Mouse (Mus musculus): ENCODE measurements around the gene Tecpr2. TPM values are rescaled to one million over a fixed set of nuclear protein-coding genes. Genes with fewer than 3 reads are reported as not detected.
A peak's percentile ranks its signal among the peaks of the same experiment; 100 is the strongest.

Tecpr2 gene
- polyA plus RNA-seq, 1 experiment from 2014 or later: 5.2 TPM

- 42% methylated on average over 6 of the region's 6 CpGs for WGBS
- H3K4me1 ChIP-seq (ENCODE audit: insufficient read depth): peaks cover 15% of the 10 kb centered on the region
- no peak for TF ChIP-seq CTCF (IDR thresholded peaks at IDR 0.05; ENCODE audit: low read depth)
- no peaks in the 10 kb centered on the region for H3K9me3 ChIP-seq (ENCODE audit: low read depth, low read length)
- no peak overlapping the region for H3K4me3 ChIP-seq (ENCODE audit: low read depth, low read length)
- H3K36me3 ChIP-seq (ENCODE audit: insufficient read depth): no peaks in the 10 kb centered on the region
- H3K27me3 ChIP-seq (ENCODE audit: insufficient read depth, low read length): no peaks in the 10 kb centered on the region
- DNase-seq (peak; percentile 33), ATAC-seq (ENCODE audit: insufficient read depth) (peak; percentile 28; the same call in 1 of the 2 replicates)
- no peak overlapping the region for H3K4me2 ChIP-seq
- peak overlapping the region; percentile 63; the same call in 1 of the 2 replicates for H3K27ac ChIP-seq (ENCODE audit: low read depth)
- no peak overlapping the region for H3K9ac ChIP-seq
Measured at GRCm38 (mm10) chr12:111009615-111010257, 120.7 kb downstream of the Tecpr2 start.

- WGBS: 80% methylated on average over 3 of the region's 3 CpGs
Measured at GRCm38 (mm10) chr12:111016807-111017206, 127.7 kb downstream of the Tecpr2 start.

GRCm38 (mm10) chr12:111018068-111018467 lies 129.0 kb downstream of the Tecpr2 start:
- Histone ChIP-seq H3K9me3 (ENCODE audit: low read depth, low read length) (no peaks in the 10 kb centered on the region), H3K9ac (no peak overlapping the region), H3K27me3 (ENCODE audit: insufficient read depth, low read length) (no peaks in the 10 kb centered on the region), H3K4me3 (ENCODE audit: low read depth, low read length) (no peak overlapping the region), H3K27ac (ENCODE audit: low read depth) (no peak overlapping the region), H3K4me2 (no peak overlapping the region), H3K36me3 (ENCODE audit: insufficient read depth) (no peaks in the 10 kb centered on the region), H3K4me1 (ENCODE audit: insufficient read depth) (no peaks in the 10 kb centered on the region)
- DNase-seq (no peak), ATAC-seq (ENCODE audit: insufficient read depth) (no peak)
- 90% methylated on average over 11 of the region's 11 CpGs for WGBS
- no peak for TF ChIP-seq CTCF (IDR thresholded peaks at IDR 0.05; ENCODE audit: low read depth)

More at GRCm38 (mm10) chr12:111016807-111017206, 127.7 kb downstream of the Tecpr2 start:
- Histone ChIP-seq H3K36me3 (ENCODE audit: insufficient read depth) (no peaks in the 10 kb centered on the region), H3K27me3 (ENCODE audit: insufficient read depth, low read length) (no peaks in the 10 kb centered on the region), H3K4me2 (no peak overlapping the region), H3K9ac (no peak overlapping the region), H3K4me3 (ENCODE audit: low read depth, low read length) (no peak overlapping the region), H3K27ac (ENCODE audit: low read depth) (no peak overlapping the region), H3K9me3 (ENCODE audit: low read depth, low read length) (no peaks in the 10 kb centered on the region), H3K4me1 (ENCODE audit: insufficient read depth) (no peaks in the 10 kb centered on the region)
- no peak for TF ChIP-seq CTCF (IDR thresholded peaks at IDR 0.05; ENCODE audit: low read depth)
- ATAC-seq (ENCODE audit: insufficient read depth): no peak
- no peak for DNase-seq

GRCm38 (mm10) chr12:111019086-111019485 lies 130.0 kb downstream of the Tecpr2 start:
- DNase-seq (no peak), ATAC-seq (ENCODE audit: insufficient read depth) (no peak)
- no peak for TF ChIP-seq CTCF (IDR thresholded peaks at IDR 0.05; ENCODE audit: low read depth)
- Histone ChIP-seq H3K27ac (ENCODE audit: low read depth) (no peak overlapping the region), H3K4me3 (ENCODE audit: low read depth, low read length) (no peak overlapping the region), H3K27me3 (ENCODE audit: insufficient read depth, low read length) (no peaks in the 10 kb centered on the region), H3K4me2 (no peak overlapping the region), H3K4me1 (ENCODE audit: insufficient read depth) (no peaks in the 10 kb centered on the region), H3K9me3 (ENCODE audit: low read depth, low read length) (no peaks in the 10 kb centered on the region), H3K9ac (no peak overlapping the region), H3K36me3 (ENCODE audit: insufficient read depth) (no peaks in the 10 kb centered on the region)
- 84% methylated on average over 2 of the region's 2 CpGs for WGBS

- Histone ChIP-seq H3K27ac (ENCODE audit: low read depth) (no peak overlapping the region), H3K4me3 (ENCODE audit: low read depth, low read length) (no peak overlapping the region), H3K4me1 (ENCODE audit: insufficient read depth) (no peaks in the 10 kb centered on the region), H3K9me3 (ENCODE audit: low read depth, low read length) (no peaks in the 10 kb centered on the region), H3K27me3 (ENCODE audit: insufficient read depth, low read length) (no peaks in the 10 kb centered on the region), H3K9ac (no peak overlapping the region), H3K4me2 (no peak overlapping the region), H3K36me3 (ENCODE audit: insufficient read depth) (no peaks in the 10 kb centered on the region)
- no peak for ATAC-seq (ENCODE audit: insufficient read depth)
- no peak for TF ChIP-seq CTCF (IDR thresholded peaks at IDR 0.05; ENCODE audit: low read depth)
- no peak for DNase-seq
- WGBS: 22% methylated on average over 1 of the region's 1 CpGs
Measured at GRCm38 (mm10) chr12:111021138-111021537, 132.1 kb downstream of the Tecpr2 start.

- no peak for DNase-seq
- Histone ChIP-seq H3K27ac (ENCODE audit: low read depth) (no peak overlapping the region), H3K4me2 (no peak overlapping the region), H3K9me3 (ENCODE audit: low read depth, low read length) (no peaks in the 10 kb centered on the region), H3K9ac (no peak overlapping the region), H3K4me3 (ENCODE audit: low read depth, low read length) (no peak overlapping the region), H3K27me3 (ENCODE audit: insufficient read depth, low read length) (no peaks in the 10 kb centered on the region), H3K4me1 (ENCODE audit: insufficient read depth) (no peaks in the 10 kb centered on the region), H3K36me3 (ENCODE audit: insufficient read depth) (no peaks in the 10 kb centered on the region)
- no peak for TF ChIP-seq CTCF (IDR thresholded peaks at IDR 0.05; ENCODE audit: low read depth)
- no peak for ATAC-seq (ENCODE audit: insufficient read depth)
- 54% methylated on average over 3 of the region's 3 CpGs for WGBS
Measured at GRCm38 (mm10) chr12:111021577-111021976, 132.5 kb downstream of the Tecpr2 start.

Other genes with a start within 250 kb of the Tecpr2 start
- gene 1700001K19Rik, start 206.6 kb upstream of the Tecpr2 start, polyA plus RNA-seq (2014; fragmentation: Nextera tagmentation; extraction: Ambion mirVana): 0.34 TPM in 1 of 2 replicates, not detected in the other
- 829 and 905 TPM in 2 replicates for gene Hsp90aa1, start 186.5 kb upstream of the Tecpr2 start, polyA plus RNA-seq (2014; fragmentation: Nextera tagmentation; extraction: Ambion mirVana)
- gene Wdr20, start 151.3 kb upstream of the Tecpr2 start, polyA plus RNA-seq (2014; fragmentation: Nextera tagmentation; extraction: Ambion mirVana): 23.3 and 25.4 TPM in 2 replicates
- gene Mok, start 48.3 kb upstream of the Tecpr2 start, polyA plus RNA-seq (2014; fragmentation: Nextera tagmentation; extraction: Ambion mirVana): 5.8 and 5.9 TPM in 2 replicates
- gene Zfp839, start 39.0 kb upstream of the Tecpr2 start, polyA plus RNA-seq (2014; fragmentation: Nextera tagmentation; extraction: Ambion mirVana): 4.4 and 5.2 TPM in 2 replicates
- gene Cinp, start 119 bp upstream of the Tecpr2 start, polyA plus RNA-seq (2014; fragmentation: Nextera tagmentation; extraction: Ambion mirVana): 91.8 and 94.0 TPM in 2 replicates
- 11.2 and 14.2 TPM in 2 replicates for gene Ankrd9, start 89.8 kb downstream of the Tecpr2 start, polyA plus RNA-seq (2014; fragmentation: Nextera tagmentation; extraction: Ambion mirVana)
- 14.4 and 17.0 TPM in 2 replicates for gene Rcor1, start 150.1 kb downstream of the Tecpr2 start, polyA plus RNA-seq (2014; fragmentation: Nextera tagmentation; extraction: Ambion mirVana)